Mouse (Mus musculus): ENCODE results near the gene Grid1.

DNA sequence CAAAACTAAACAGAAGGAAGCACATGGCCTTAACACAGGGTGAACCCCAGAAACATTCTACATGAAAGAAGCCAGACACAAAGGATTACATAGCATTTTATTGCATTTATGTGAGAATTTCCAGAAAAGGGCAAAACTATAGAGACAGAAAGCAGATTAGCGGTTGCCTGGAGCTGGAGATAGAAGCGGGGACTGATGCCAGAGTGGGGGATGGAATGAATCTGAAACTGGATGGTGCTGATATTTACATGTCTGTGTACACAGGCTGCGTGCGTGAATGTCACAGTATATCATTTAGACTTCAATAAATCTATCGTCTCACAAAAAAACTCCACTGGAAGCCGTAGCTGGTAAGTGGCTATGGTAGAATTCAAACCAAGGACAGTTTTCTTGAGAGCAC, 96.4 kb downstream of the Grid1 start:
- TF ChIP-seq CTCF (conservative IDR thresholded peaks at IDR 0.05; ENCODE audit: low read length) (no peak), POU5F1 (IDR thresholded peaks at IDR 0.05; ENCODE audit: borderline replicate concordance, low read length) (no peak)

Measured in E14TG2a.4 (cell line).